Comparison of ENCODE assay signal across 8 mouse cellular contexts in genomic region chr7:19871137-19871621, GRCm38 (mm10). TPM values are rescaled to one million over a fixed set of nuclear protein-coding genes. Genes with fewer than 3 reads are reported as not detected.
DNase-seq lines count a peak whose midpoint lies in the region; ATAC-seq and TF ChIP-seq lines count a peak whose summit lies in the region.

No protein-coding gene starts in this region.

- TF ChIP-seq EP300 in heart, postnatal 0 days (IDR thresholded peaks at IDR 0.05; ENCODE audit: low read depth), result no peak

- peak overlapping the region; percentile 17; the same call in 1 of the 2 replicates for H3K27ac ChIP-seq in kidney, adult 2 months (ENCODE audit: insufficient read depth, low read depth, low read length)
- H3K27ac ChIP-seq in kidney, embryonic 16.5 days (ENCODE audit: low read length), result no peak overlapping the region
- peak overlapping the region; percentile 35 for H3K27ac ChIP-seq in heart, postnatal 0 days (ENCODE audit: low read depth)
- H3K27ac ChIP-seq in hindbrain, embryonic 11.5 days (ENCODE audit: low read depth, low read length), result no peak overlapping the region
- no peak overlapping the region for H3K27ac ChIP-seq in midbrain, embryonic 10.5 days (replicated peaks)

- H3K4me1 ChIP-seq in kidney, adult 2 months (ENCODE audit: control insufficient read depth, insufficient read depth, low read length), result peaks cover 12% of the 10 kb centered on the region; the same call in 1 of the 2 replicates
- no peaks in the 10 kb centered on the region for H3K4me1 ChIP-seq in kidney, embryonic 16.5 days (ENCODE audit: insufficient read depth, low read length)
- peaks cover 10% of the 10 kb centered on the region; the same call in 1 of the 2 replicates for H3K4me1 ChIP-seq in heart, postnatal 0 days (ENCODE audit: control insufficient read depth, insufficient read depth)
- H3K4me1 ChIP-seq in hindbrain, embryonic 11.5 days (replicated peaks; ENCODE audit: control insufficient read depth, insufficient read depth, low read length), result no peaks in the 10 kb centered on the region
- no peaks in the 10 kb centered on the region for H3K4me1 ChIP-seq in midbrain, embryonic 10.5 days

- no peaks in the 10 kb centered on the region for H3K27me3 ChIP-seq in kidney, adult 2 months (replicated peaks; ENCODE audit: control insufficient read depth, insufficient read depth, low read length)
- no peaks in the 10 kb centered on the region for H3K27me3 ChIP-seq in kidney, embryonic 16.5 days (ENCODE audit: insufficient read depth, low read length)
- no peaks in the 10 kb centered on the region for H3K27me3 ChIP-seq in heart, postnatal 0 days (ENCODE audit: control insufficient read depth, insufficient read depth, low read length)
- H3K27me3 ChIP-seq in hindbrain, embryonic 11.5 days (ENCODE audit: control insufficient read depth, insufficient read depth, low read length), result no peaks in the 10 kb centered on the region
- no peaks in the 10 kb centered on the region for H3K27me3 ChIP-seq in midbrain, embryonic 10.5 days (ENCODE audit: low read depth, poor library complexity, severe bottlenecking)

- WGBS in kidney, adult 2 months, result 63% methylated on average over 10 of the region's 10 CpGs
- WGBS in kidney, embryonic 16.5 days, result 61% methylated on average over 10 of the region's 10 CpGs
- 47% methylated on average over 10 of the region's 10 CpGs for WGBS in heart, postnatal 0 days
- WGBS in hindbrain, embryonic 11.5 days, result 64% methylated on average over 10 of the region's 10 CpGs
- WGBS in midbrain, embryonic 10.5 days, result 75% methylated on average over 10 of the region's 10 CpGs

- H3K9me3 ChIP-seq in kidney, embryonic 16.5 days (ENCODE audit: low read length), result no peaks in the 10 kb centered on the region
- no peaks in the 10 kb centered on the region for H3K9me3 ChIP-seq in heart, postnatal 0 days (replicated peaks; ENCODE audit: control insufficient read depth, low read length)
- no peaks in the 10 kb centered on the region for H3K9me3 ChIP-seq in hindbrain, embryonic 11.5 days (ENCODE audit: control insufficient read depth, low read length)
- H3K9me3 ChIP-seq in midbrain, embryonic 10.5 days (replicated peaks), result peaks cover 11% of the 10 kb centered on the region; the same call in 1 of the 2 replicates

- TF ChIP-seq POLR2A in kidney, adult 2 months (IDR thresholded peaks at IDR 0.05; ENCODE audit: low read depth, low read length), result no peak

- H3K9ac ChIP-seq in kidney, embryonic 16.5 days (replicated peaks; ENCODE audit: low read length), result no peak overlapping the region
- no peak overlapping the region for H3K9ac ChIP-seq in heart, postnatal 0 days (replicated peaks; ENCODE audit: low read depth, low read length)
- H3K9ac ChIP-seq in hindbrain, embryonic 11.5 days (ENCODE audit: low read depth, low read length), result no peak overlapping the region

- ATAC-seq in kidney, embryonic 16.5 days (ENCODE audit: low FRiP score, low TSS enrichment), result no peak
- ATAC-seq in heart, postnatal 0 days (ENCODE audit: insufficient read depth, low read depth), result no peak
- ATAC-seq in hindbrain, embryonic 11.5 days (ENCODE audit: low FRiP score), result no peak

- no peak overlapping the region for H3K4me2 ChIP-seq in kidney, embryonic 16.5 days (replicated peaks; ENCODE audit: low read depth, low read length)
- no peak overlapping the region for H3K4me2 ChIP-seq in heart, postnatal 0 days (ENCODE audit: low read depth, low read length)
- H3K4me2 ChIP-seq in hindbrain, embryonic 11.5 days (replicated peaks; ENCODE audit: low read depth, low read length), result no peak overlapping the region

- TF ChIP-seq CTCF in kidney, adult 2 months (conservative IDR thresholded peaks at IDR 0.05; ENCODE audit: insufficient read depth, insufficient read length, low read depth, low read length), result no peak
- no peak for TF ChIP-seq CTCF in heart, postnatal 0 days (IDR thresholded peaks at IDR 0.05; ENCODE audit: low read depth)

- DNase-seq in kidney, adult 2 months, result peak; percentile 75
- no peak for DNase-seq in heart, postnatal 0 days (ENCODE audit: low spot score)
- peak; percentile 37 for DNase-seq in lung, postnatal 14 days
- DNase-seq in thymus, postnatal 25 days, result peak; percentile 52
- no peak for DNase-seq in right cerebral cortex, postnatal 36 days (ENCODE audit: low spot score in 2 of 2)
- DNase-seq in hindbrain, embryonic 11.5 days (ENCODE audit: low spot score), result no peak
- no peak for DNase-seq in midbrain, embryonic 10.5 days (ENCODE audit: low spot score)

- H3K36me3 ChIP-seq in kidney, adult 2 months (ENCODE audit: control insufficient read depth, insufficient read depth, low read length), result no peaks in the 10 kb centered on the region
- H3K36me3 ChIP-seq in kidney, embryonic 16.5 days (ENCODE audit: insufficient read depth, low read length), result no peaks in the 10 kb centered on the region
- no peaks in the 10 kb centered on the region for H3K36me3 ChIP-seq in heart, postnatal 0 days (replicated peaks; ENCODE audit: control insufficient read depth, insufficient read depth, low read length)
- no peaks in the 10 kb centered on the region for H3K36me3 ChIP-seq in hindbrain, embryonic 11.5 days (ENCODE audit: control insufficient read depth, insufficient read depth, low read length)
- no peaks in the 10 kb centered on the region for H3K36me3 ChIP-seq in midbrain, embryonic 10.5 days

- H3K4me3 ChIP-seq in kidney, adult 2 months (ENCODE audit: insufficient read depth, low read depth, low read length), result no peak overlapping the region
- no peak overlapping the region for H3K4me3 ChIP-seq in kidney, embryonic 16.5 days (ENCODE audit: low read length)
- H3K4me3 ChIP-seq in heart, postnatal 0 days (ENCODE audit: low read depth, low read length), result no peak overlapping the region
- H3K4me3 ChIP-seq in hindbrain, embryonic 11.5 days (ENCODE audit: low read depth, low read length), result no peak overlapping the region
- H3K4me3 ChIP-seq in midbrain, embryonic 10.5 days, result no peak overlapping the region

RNA-seq across cellular contexts. Expression of gene Ceacam16, which starts 10.1 kb away (rescaled TPM):
- polyA plus RNA-seq in kidney, adult 2 months (2012; rRNA removed), result 0.14 and 0.16 TPM in 2 replicates
- polyA plus RNA-seq in kidney, embryonic 16.5 days (2015; fragmentation: Nextera tagmentation; extraction: Ambion mirVana), result 0.15 TPM in 1 of 2 replicates, not detected in the other
- not detected in 2 replicates for total RNA-seq in heart, postnatal 0 days (2014; rRNA removed; ENCODE audit: low replicate concordance)
- polyA plus RNA-seq in heart, postnatal 0 days (2015; fragmentation: Nextera tagmentation; extraction: Ambion mirVana), result not detected in 2 replicates
- polyA plus RNA-seq in hindbrain, embryonic 11.5 days (2014; fragmentation: Nextera tagmentation; extraction: Ambion mirVana), result not detected in 2 replicates
- polyA plus RNA-seq in midbrain, embryonic 10.5 days (2016; fragmentation: Nextera tagmentation; extraction: Ambion mirVana), result not detected in 2 replicates

RNA-seq across cellular contexts. Expression of gene Ceacam19, which starts 16.6 kb away (rescaled TPM):
- 0.11 and 0.25 TPM in 2 replicates for polyA plus RNA-seq in kidney, adult 2 months (2012; rRNA removed)
- 0.06 TPM in 1 of 2 replicates, not detected in the other for polyA plus RNA-seq in kidney, embryonic 16.5 days (2015; fragmentation: Nextera tagmentation; extraction: Ambion mirVana)
- not detected in 2 replicates for total RNA-seq in heart, postnatal 0 days (2014; rRNA removed; ENCODE audit: low replicate concordance)
- polyA plus RNA-seq in heart, postnatal 0 days (2015; fragmentation: Nextera tagmentation; extraction: Ambion mirVana), result not detected in 2 replicates
- not detected in 2 replicates for polyA plus RNA-seq in hindbrain, embryonic 11.5 days (2014; fragmentation: Nextera tagmentation; extraction: Ambion mirVana)
- not detected in 2 replicates for polyA plus RNA-seq in midbrain, embryonic 10.5 days (2016; fragmentation: Nextera tagmentation; extraction: Ambion mirVana)

RNA-seq across cellular contexts. Expression of gene Gm19345, which starts 19.4 kb away (rescaled TPM):
- polyA plus RNA-seq in kidney, adult 2 months (2012; rRNA removed), result 0.12 TPM in 1 of 2 replicates, not detected in the other
- polyA plus RNA-seq in kidney, embryonic 16.5 days (2015; fragmentation: Nextera tagmentation; extraction: Ambion mirVana), result not detected in 2 replicates
- total RNA-seq in heart, postnatal 0 days (2014; rRNA removed; ENCODE audit: low replicate concordance), result not detected in 2 replicates
- polyA plus RNA-seq in heart, postnatal 0 days (2015; fragmentation: Nextera tagmentation; extraction: Ambion mirVana), result not detected in 2 replicates
- polyA plus RNA-seq in hindbrain, embryonic 11.5 days (2014; fragmentation: Nextera tagmentation; extraction: Ambion mirVana), result 0.17 TPM in 1 of 2 replicates, not detected in the other
- polyA plus RNA-seq in midbrain, embryonic 10.5 days (2016; fragmentation: Nextera tagmentation; extraction: Ambion mirVana), result 0.14 TPM in 1 of 2 replicates, not detected in the other

RNA-seq across cellular contexts. Expression of gene Bcl3, which starts 48.6 kb away (rescaled TPM):
- 10.3 and 14.4 TPM in 2 replicates for polyA plus RNA-seq in kidney, adult 2 months (2012; rRNA removed)
- 3.3 and 3.9 TPM in 2 replicates for polyA plus RNA-seq in kidney, embryonic 16.5 days (2015; fragmentation: Nextera tagmentation; extraction: Ambion mirVana)
- total RNA-seq in heart, postnatal 0 days (2014; rRNA removed; ENCODE audit: low replicate concordance), result 1.7 and 6.7 TPM in 2 replicates
- polyA plus RNA-seq in heart, postnatal 0 days (2015; fragmentation: Nextera tagmentation; extraction: Ambion mirVana), result 1.6 and 2.0 TPM in 2 replicates
- polyA plus RNA-seq in hindbrain, embryonic 11.5 days (2014; fragmentation: Nextera tagmentation; extraction: Ambion mirVana), result 0.26 and 0.33 TPM in 2 replicates
- 1.1 and 1.8 TPM in 2 replicates for polyA plus RNA-seq in midbrain, embryonic 10.5 days (2016; fragmentation: Nextera tagmentation; extraction: Ambion mirVana)

RNA-seq across cellular contexts. Expression of gene Pvr, which starts 49.8 kb away (rescaled TPM):
- 10.9 and 12.3 TPM in 2 replicates for polyA plus RNA-seq in kidney, adult 2 months (2012; rRNA removed)
- 11.8 and 16.0 TPM in 2 replicates for polyA plus RNA-seq in kidney, embryonic 16.5 days (2015; fragmentation: Nextera tagmentation; extraction: Ambion mirVana)
- total RNA-seq in heart, postnatal 0 days (2014; rRNA removed; ENCODE audit: low replicate concordance), result 25.8 and 26.1 TPM in 2 replicates
- polyA plus RNA-seq in heart, postnatal 0 days (2015; fragmentation: Nextera tagmentation; extraction: Ambion mirVana), result 11.3 and 11.6 TPM in 2 replicates
- polyA plus RNA-seq in hindbrain, embryonic 11.5 days (2014; fragmentation: Nextera tagmentation; extraction: Ambion mirVana), result 2.8 and 3.1 TPM in 2 replicates
- 7.4 and 7.5 TPM in 2 replicates for polyA plus RNA-seq in midbrain, embryonic 10.5 days (2016; fragmentation: Nextera tagmentation; extraction: Ambion mirVana)

Comparison
In these comparisons a context has a peak if more than half of its experiments do, and no peak if none do; other contexts are left out.
1. H3K27ac ChIP-seq: peak in kidney, adult 2 months (single experiment) and heart, postnatal 0 days (single experiment); none in kidney, embryonic 16.5 days (single experiment), hindbrain, embryonic 11.5 days (single experiment) and midbrain, embryonic 10.5 days (single experiment).
2. DNase-seq: peak in kidney, adult 2 months (single experiment), lung, postnatal 14 days (single experiment) and thymus, postnatal 25 days (single experiment); none in heart, postnatal 0 days (single experiment), right cerebral cortex, postnatal 36 days (0 of 2), hindbrain, embryonic 11.5 days (single experiment) and midbrain, embryonic 10.5 days (single experiment).